Mouse (Mus musculus) MEL (cell line): Measurements from ENCODE around the gene Tars.

ENCODE experiments used
- CTCF ChIP-seq, 3 experiments: IDR thresholded peaks in 2 of 3; conservative IDR thresholded peaks in 1 of 3; 2 replicates each; pipeline ENCODE4 v1.5.1; 2011 to 2012; ENCODE audit warnings: low read length in 3 of 3, low read depth in 2 of 3, mild to moderate bottlenecking in 2 of 3, improper control_type of control experiment in 1 of 3, inconsistent platforms in 1 of 3, mixed read lengths in 1 of 3, moderate library complexity in 1 of 3; ENCODE audit not compliant: control insufficient read depth in 1 of 3, insufficient read depth in 1 of 3, poor library complexity in 1 of 3, severe bottlenecking in 1 of 3
- ELF1 ChIP-seq: IDR thresholded peaks from 2 replicates; pipeline ENCODE4 v1.6.1; 2014; ENCODE audit warnings: low read depth, mild to moderate bottlenecking, inconsistent platforms, low read length, improper control_type of control experiment, moderate library complexity
- GABPA ChIP-seq: IDR thresholded peaks from 2 replicates; pipeline ENCODE4 v1.6.1; 2012; ENCODE audit warnings: low read depth, mild to moderate bottlenecking, inconsistent platforms, low read length, improper control_type of control experiment, moderate library complexity
- GATA1 ChIP-seq: IDR thresholded peaks from 2 replicates; pipeline ENCODE4 v1.6.1; 2011; ENCODE audit warnings: low read depth, low read length, improper control_type of control experiment
- MAZ ChIP-seq: IDR thresholded peaks from 2 replicates; pipeline ENCODE4 v1.6.1; 2012; ENCODE audit warnings: low read depth, mild to moderate bottlenecking, inconsistent platforms, low read length, improper control_type of control experiment
- NELFE ChIP-seq: IDR thresholded peaks from 2 replicates; pipeline ENCODE4 v1.6.1; 2011; ENCODE audit warnings: low read depth, low read length, improper control_type of control experiment
- NRF1 ChIP-seq: IDR thresholded peaks from 2 replicates; pipeline ENCODE4 v1.6.1; 2014; ENCODE audit warnings: low read depth, mild to moderate bottlenecking, inconsistent platforms, low read length, improper control_type of control experiment, moderate library complexity; ENCODE audit not compliant: poor library complexity, insufficient read depth, severe bottlenecking
- POLR2A ChIP-seq, 2 experiments: IDR thresholded peaks; 2 replicates each; pipeline ENCODE4 v1.6.1; 2011 to 2012; ENCODE audit warnings: low read length in 2 of 2, mild to moderate bottlenecking in 2 of 2, control low read depth in 1 of 2, improper control_type of control experiment in 1 of 2, low read depth in 1 of 2, moderate library complexity in 1 of 2; ENCODE audit not compliant: control insufficient read depth in 1 of 2, insufficient read depth in 1 of 2, poor library complexity in 1 of 2
- RAD21 ChIP-seq: IDR thresholded peaks from 2 replicates; pipeline ENCODE4 v1.6.1; 2011; ENCODE audit warnings: mild to moderate bottlenecking, low read depth, low read length, improper control_type of control experiment
- USF1 ChIP-seq: IDR thresholded peaks from 2 replicates; pipeline ENCODE4 v1.6.1; 2014; ENCODE audit warnings: low read depth, mild to moderate bottlenecking, inconsistent platforms, low read length, improper control_type of control experiment, moderate library complexity
- ZMIZ1 ChIP-seq: IDR thresholded peaks from 2 replicates; pipeline ENCODE4 v1.6.1; 2012; ENCODE audit warnings: low read depth, mild to moderate bottlenecking, inconsistent platforms, low read length, improper control_type of control experiment, moderate library complexity

- TF ChIP-seq USF1 = no peak
- no peak for TF ChIP-seq CTCF (IDR thresholded peaks at IDR 0.05 in 2 of 3, conservative IDR thresholded peaks at IDR 0.05 in 1 of 3; ENCODE audit: control insufficient read depth in 1 of 3, insufficient read depth in 1 of 3, low read depth in 2 of 3, low read length in 3 of 3, poor library complexity in 1 of 3, severe bottlenecking in 1 of 3)
- no peak for TF ChIP-seq POLR2A (IDR thresholded peaks at IDR 0.05; ENCODE audit: control insufficient read depth in 1 of 2, insufficient read depth in 1 of 2, low read depth in 1 of 2, low read length in 2 of 2, poor library complexity in 1 of 2)
- TF ChIP-seq MAZ = no peak
- TF ChIP-seq NRF1 = no peak
- TF ChIP-seq GABPA = no peak
- no peak for TF ChIP-seq GATA1
- no peak for TF ChIP-seq RAD21
- no peak for TF ChIP-seq NELFE
- TF ChIP-seq ZMIZ1 = no peak
- no peak for TF ChIP-seq ELF1
These were observed 35.4 kb downstream of the Tars start for GRCm38 (mm10) chr15:11364112-11364511.
